Mouse (Mus musculus) limb, embryonic 13.5 days (tissue): Measurements from ENCODE around the gene Egflam. TPM values are rescaled to one million over a fixed set of nuclear protein-coding genes. Genes with fewer than 3 reads are reported as not detected.

Experiments
- ATAC-seq: fragments of 200-750 bp; cut with Nextera tagmentation; 2 replicates; pipeline ENCODE4 v1.8.0; 2017; ENCODE audit warnings: low read depth, moderate number of reproducible peaks, moderate TSS enrichment; ENCODE audit not compliant: low FRiP score
- H3K27ac ChIP-seq: fragments of 300-500 bp; sonication (generic); 2 replicates; pipeline ENCODE4 v1.5.1; 2015; ENCODE audit warnings: inconsistent platforms, mild to moderate bottlenecking, moderate library complexity
- H3K27me3 ChIP-seq: fragments of 300-500 bp; sonication (generic); 2 replicates; pipeline ENCODE4 v1.6.1; 2015; ENCODE audit warnings: mild to moderate bottlenecking, inconsistent platforms
- H3K36me3 ChIP-seq: fragments of 300-500 bp; sonication (generic); 2 replicates; pipeline ENCODE4 v1.6.1; 2015; ENCODE audit warnings: inconsistent platforms, mild to moderate bottlenecking, moderate library complexity
- H3K4me1 ChIP-seq: fragments of 300-500 bp; sonication (generic); 2 replicates; pipeline ENCODE4 v1.6.1; 2015; ENCODE audit warnings: inconsistent platforms
- H3K4me2 ChIP-seq: fragments of 300-500 bp; sonication (generic); replicated peaks from 2 replicates; pipeline ENCODE4 v1.6.1; 2015; ENCODE audit warnings: inconsistent platforms, mild to moderate bottlenecking, moderate library complexity
- H3K4me3 ChIP-seq: fragments of 300-500 bp; sonication (generic); 2 replicates; pipeline ENCODE4 v1.5.1; 2015; ENCODE audit warnings: moderate library complexity, mild to moderate bottlenecking, inconsistent platforms
- H3K9ac ChIP-seq: fragments of 300-500 bp; sonication (generic); 2 replicates; pipeline ENCODE4 v1.6.1; 2015; ENCODE audit warnings: mild to moderate bottlenecking, inconsistent platforms
- H3K9me3 ChIP-seq: fragments of 300-500 bp; sonication (generic); 2 replicates; pipeline ENCODE4 v1.6.1; 2016; ENCODE audit warnings: inconsistent platforms
- WGBS: fragments of 180-500 bp; shearing (Covaris S2); methylation state at CpG from one replicate; pipeline ENCODE4 v1.1.7; 2015; 5-methylcytosine and 5-hydroxymethylcytosine counted together
- polyA plus RNA-seq: library from polyadenylated mRNA; unstranded; fragments of >200 nt; fragmentation: Nextera tagmentation; extraction: Ambion mirVana; gene quantifications from 2 replicates; pipeline ENCODE4 v1.2.1, GENCODE M21; 2015

The Egflam gene
- polyA plus RNA-seq, 1 experiment from 2014 or later, result 21.2 TPM

- no peaks in the 10 kb centered on the region for H3K27me3 ChIP-seq
- no peak overlapping the region for H3K4me3 ChIP-seq
- peaks cover 6% of the 10 kb centered on the region; the same call in 1 of the 2 replicates for H3K4me1 ChIP-seq
- no peaks in the 10 kb centered on the region for H3K9me3 ChIP-seq
- no peak overlapping the region for H3K9ac ChIP-seq
- no peak overlapping the region for H3K27ac ChIP-seq
- ATAC-seq, result no peak
- H3K36me3 ChIP-seq, result peaks cover 47% of the 10 kb centered on the region
- 87% methylated on average over 8 of the region's 8 CpGs for WGBS
- no peak overlapping the region for H3K4me2 ChIP-seq
Measured at GRCm38 (mm10) chr15:7160321-7160720, 237.9 kb downstream of the Egflam start.

DNA sequence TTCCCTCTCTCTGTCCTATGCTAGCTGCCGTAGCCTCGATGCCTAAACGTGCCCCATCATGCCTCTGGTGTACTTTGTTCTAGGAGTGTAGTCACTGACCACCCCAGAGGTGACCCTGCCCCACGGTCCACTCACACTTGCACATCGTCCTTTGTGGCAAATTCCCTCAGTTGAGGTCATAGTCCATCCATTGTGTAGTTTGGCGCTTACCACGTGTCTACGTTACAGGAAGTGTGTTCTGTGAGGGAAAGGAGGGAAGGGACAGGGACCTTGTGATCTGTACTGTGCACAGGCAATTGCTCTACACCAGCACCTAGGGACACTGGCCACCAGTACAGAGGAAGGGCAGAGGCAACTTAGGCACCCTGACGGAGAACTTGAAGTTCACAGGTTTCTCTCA is 238.3 kb downstream of the Egflam start:
- H3K27me3 ChIP-seq, result no peaks in the 10 kb centered on the region
- WGBS, result 90% methylated on average over 9 of the region's 9 CpGs
- peaks cover 46% of the 10 kb centered on the region for H3K36me3 ChIP-seq
- ATAC-seq, result no peak
- H3K4me1 ChIP-seq, result peaks cover 5% of the 10 kb centered on the region; the same call in 1 of the 2 replicates
- H3K4me2 ChIP-seq, result no peak overlapping the region
- no peaks in the 10 kb centered on the region for H3K9me3 ChIP-seq
- no peak overlapping the region for H3K4me3 ChIP-seq
- H3K9ac ChIP-seq, result no peak overlapping the region
- H3K27ac ChIP-seq, result no peak overlapping the region

DNA sequence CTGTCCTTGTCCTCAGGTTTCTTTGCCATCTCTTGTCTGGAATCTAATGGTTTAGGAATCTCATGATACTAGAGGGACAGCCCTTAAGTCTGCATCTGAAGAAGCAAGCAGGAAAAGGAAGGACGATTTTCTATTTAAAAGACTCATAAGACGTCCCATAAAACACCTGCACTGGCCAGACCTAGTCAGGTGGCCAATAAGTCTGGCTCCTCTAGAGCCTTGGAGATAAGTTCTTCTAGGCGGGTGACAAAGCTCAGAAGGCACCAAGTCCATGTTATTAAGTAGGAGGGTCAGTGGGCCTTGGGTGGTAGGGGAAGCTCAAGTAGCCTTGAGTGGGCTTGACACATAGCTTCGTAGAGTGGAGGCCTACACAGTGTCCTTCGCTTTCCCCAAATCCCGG is 240.5 kb downstream of the Egflam start:
- no peak overlapping the region for H3K4me3 ChIP-seq
- no peaks in the 10 kb centered on the region for H3K27me3 ChIP-seq
- WGBS, result 80% methylated on average over 6 of the region's 6 CpGs
- no peak for ATAC-seq
- no peaks in the 10 kb centered on the region for H3K9me3 ChIP-seq
- H3K9ac ChIP-seq, result no peak overlapping the region
- H3K36me3 ChIP-seq, result peaks cover 42% of the 10 kb centered on the region
- H3K4me2 ChIP-seq, result no peak overlapping the region
- peaks cover 9% of the 10 kb centered on the region; the same call in 1 of the 2 replicates for H3K4me1 ChIP-seq
- H3K27ac ChIP-seq, result no peak overlapping the region
